Mouse (Mus musculus): ENCODE results near the gene Cit. TPM values are rescaled to one million over a fixed set of nuclear protein-coding genes. Genes with fewer than 3 reads are reported as not detected.
A peak's percentile ranks its signal among the peaks of the same experiment; 100 is the strongest.

The Cit gene
- total RNA-seq, 2 experiments from 2014 or later: 0.69 to 1.2 TPM

GRCm38 (mm10) chr5:115907037-115908009 lies 62.2 kb downstream of the Cit start:
- peak in 1 of 2 experiments; percentile 27 for DNase-seq
- intact Hi-C loops (cut with DNase I): no loop called here

- no peak for DNase-seq
- intact Hi-C loops (cut with DNase I): no loop called here
Observed at GRCm38 (mm10) chr5:115908251-115908650, 63.2 kb downstream of the Cit start.

- no peak for DNase-seq
- intact Hi-C loops (cut with DNase I): no loop called here
Observed at GRCm38 (mm10) chr5:115908699-115909098, 63.6 kb downstream of the Cit start.

- DNase-seq: peak; percentile 24 to 36
- intact Hi-C loops (cut with DNase I): no loop called here
Observed at GRCm38 (mm10) chr5:115909106-115909505, 64.0 kb downstream of the Cit start.

- intact Hi-C loops (cut with DNase I): no loop called here
Observed at GRCm38 (mm10) chr5:115910491-115910890, 65.4 kb downstream of the Cit start.

GRCm38 (mm10) chr5:115915481-115915880 lies 70.4 kb downstream of the Cit start:
- no peak for DNase-seq

More at GRCm38 (mm10) chr5:115910491-115910890, 65.4 kb downstream of the Cit start:
- DNase-seq: no peak

GRCm38 (mm10) chr5:115917960-115918359 lies 72.9 kb downstream of the Cit start:
- no peak for DNase-seq
- intact Hi-C loops (cut with DNase I): no loop called here

More at GRCm38 (mm10) chr5:115915481-115915880, 70.4 kb downstream of the Cit start:
- intact Hi-C loops (cut with DNase I): no loop called here

GRCm38 (mm10) chr5:115918597-115919351 lies 73.7 kb downstream of the Cit start:
- no peak for DNase-seq
- intact Hi-C loops (cut with DNase I): no loop called here

GRCm38 (mm10) chr5:115921990-115922389 lies 76.9 kb downstream of the Cit start:
- intact Hi-C loops (cut with DNase I): no loop called here

GRCm38 (mm10) chr5:115924946-115925345 lies 79.9 kb downstream of the Cit start:
- DNase-seq: no peak
- intact Hi-C loops (cut with DNase I): no loop called here

More at GRCm38 (mm10) chr5:115921990-115922389, 76.9 kb downstream of the Cit start:
- no peak for DNase-seq

GRCm38 (mm10) chr5:115928786-115929507 lies 83.9 kb downstream of the Cit start:
- intact Hi-C loops (cut with DNase I): no loop called here
- no peak for DNase-seq

GRCm38 (mm10) chr5:115932325-115932724 lies 87.2 kb downstream of the Cit start:
- intact Hi-C loops (cut with DNase I): loop anchor here (5.0 kb wide), 1 partner anchor 40 kb away; no protein-coding TSS in a partner anchor
- no peak for DNase-seq

- intact Hi-C loops (cut with DNase I): no loop called here
Observed at GRCm38 (mm10) chr5:115936851-115937250, 91.8 kb downstream of the Cit start.

GRCm38 (mm10) chr5:115937566-115937965 lies 92.5 kb downstream of the Cit start:
- intact Hi-C loops (cut with DNase I): no loop called here

More at GRCm38 (mm10) chr5:115936851-115937250, 91.8 kb downstream of the Cit start:
- no peak for DNase-seq

GRCm38 (mm10) chr5:115938999-115939398 lies 93.9 kb downstream of the Cit start:
- intact Hi-C loops (cut with DNase I): no loop called here
- DNase-seq: no peak

More at GRCm38 (mm10) chr5:115937566-115937965, 92.5 kb downstream of the Cit start:
- DNase-seq: no peak

- intact Hi-C loops (cut with DNase I): no loop called here
- no peak for DNase-seq
Observed at GRCm38 (mm10) chr5:115942389-115942788, 97.3 kb downstream of the Cit start.

- intact Hi-C loops (cut with DNase I): no loop called here
- DNase-seq: no peak
Observed at GRCm38 (mm10) chr5:115944791-115945490, 99.9 kb downstream of the Cit start.

- DNase-seq: no peak
- intact Hi-C loops (cut with DNase I): no loop called here
Observed at GRCm38 (mm10) chr5:115947622-115948353, 102.7 kb downstream of the Cit start.

- intact Hi-C loops (cut with DNase I): no loop called here
- no peak for DNase-seq
Observed at GRCm38 (mm10) chr5:115950936-115951335, 105.9 kb downstream of the Cit start.

Measured in gastrocnemius, postnatal 36 days (tissue).